Mouse (Mus musculus): ENCODE measurements around the gene Slc25a54. TPM values are rescaled to one million over a fixed set of nuclear protein-coding genes. Genes with fewer than 3 reads are reported as not detected.

The Slc25a54 gene
- total RNA-seq (2014; rRNA removed; ENCODE audit: low replicate concordance) (not detected in 2 replicates), polyA plus RNA-seq (2015; fragmentation: Nextera tagmentation; extraction: Ambion mirVana) (not detected in 2 replicates)

GRCm38 (mm10) chr3:109080169-109080568 lies at the start of gene Slc25a54:
TSS of gene Slc25a54 (plus strand) at chr3:109080469.
- 89% methylated on average over 17 of the region's 17 CpGs for WGBS
- Histone ChIP-seq H3K27me3 (ENCODE audit: control insufficient read depth, insufficient read depth, low read length) (no peaks in the 10 kb centered on the region), H3K4me1 (ENCODE audit: control insufficient read depth, insufficient read depth) (no peaks in the 10 kb centered on the region), H3K36me3 (replicated peaks; ENCODE audit: control insufficient read depth, insufficient read depth, low read length) (no peaks in the 10 kb centered on the region), H3K9ac (replicated peaks; ENCODE audit: low read depth, low read length) (no peak within 1 kb of the TSS), H3K27ac (ENCODE audit: low read depth) (no peak within 1 kb of the TSS), H3K4me2 (ENCODE audit: low read depth, low read length) (no peak within 1 kb of the TSS), H3K9me3 (replicated peaks; ENCODE audit: control insufficient read depth, low read length) (no peaks in the 10 kb centered on the region), H3K4me3 (ENCODE audit: low read depth, low read length) (no peak within 1 kb of the TSS)
- no peak for DNase-seq (ENCODE audit: low spot score)
- TF ChIP-seq CTCF (IDR thresholded peaks at IDR 0.05; ENCODE audit: low read depth), result no peak
- TF ChIP-seq EP300 (IDR thresholded peaks at IDR 0.05; ENCODE audit: low read depth), result no peak
- ATAC-seq (ENCODE audit: insufficient read depth, low read depth), result no peak

- no peaks in the 10 kb centered on the region for H3K36me3 ChIP-seq (replicated peaks; ENCODE audit: control insufficient read depth, insufficient read depth, low read length)
- H3K9ac ChIP-seq (replicated peaks; ENCODE audit: low read depth, low read length), result no peak overlapping the region
- no peak overlapping the region for H3K4me3 ChIP-seq (ENCODE audit: low read depth, low read length)
- ATAC-seq (ENCODE audit: insufficient read depth, low read depth) (peak; percentile 40), DNase-seq (ENCODE audit: low spot score) (peak; percentile 45)
- TF ChIP-seq CTCF (IDR thresholded peaks at IDR 0.05; ENCODE audit: low read depth) (no peak), EP300 (IDR thresholded peaks at IDR 0.05; ENCODE audit: low read depth) (no peak)
- 0 out of 2 replicates have a peak, but pooled peaks cover 7% of the 10 kb centered on the region for H3K9me3 ChIP-seq (replicated peaks; ENCODE audit: control insufficient read depth, low read length)
- H3K4me2 ChIP-seq (ENCODE audit: low read depth, low read length), result no peak overlapping the region
- no peaks in the 10 kb centered on the region for H3K27me3 ChIP-seq (ENCODE audit: control insufficient read depth, insufficient read depth, low read length)
- H3K27ac ChIP-seq (ENCODE audit: low read depth), result no peak overlapping the region
- 41% methylated on average over 6 of the region's 6 CpGs for WGBS
- peaks cover 6% of the 10 kb centered on the region for H3K4me1 ChIP-seq (ENCODE audit: control insufficient read depth, insufficient read depth)
Measured at GRCm38 (mm10) chr3:109030817-109031216, 49.5 kb upstream of the Slc25a54 start.

GRCm38 (mm10) chr3:109031626-109032025 lies 48.6 kb upstream of the Slc25a54 start:
- 80% methylated on average over 3 of the region's 3 CpGs for WGBS
- Histone ChIP-seq H3K27me3 (ENCODE audit: control insufficient read depth, insufficient read depth, low read length) (no peaks in the 10 kb centered on the region), H3K9me3 (replicated peaks; ENCODE audit: control insufficient read depth, low read length) (0 out of 2 replicates have a peak, but pooled peaks cover 7% of the 10 kb centered on the region), H3K9ac (replicated peaks; ENCODE audit: low read depth, low read length) (no peak overlapping the region), H3K4me3 (ENCODE audit: low read depth, low read length) (no peak overlapping the region), H3K27ac (ENCODE audit: low read depth) (no peak overlapping the region), H3K4me1 (ENCODE audit: control insufficient read depth, insufficient read depth) (peaks cover 3% of the 10 kb centered on the region), H3K36me3 (replicated peaks; ENCODE audit: control insufficient read depth, insufficient read depth, low read length) (no peaks in the 10 kb centered on the region), H3K4me2 (ENCODE audit: low read depth, low read length) (no peak overlapping the region)
- TF ChIP-seq CTCF (IDR thresholded peaks at IDR 0.05; ENCODE audit: low read depth) (no peak), EP300 (IDR thresholded peaks at IDR 0.05; ENCODE audit: low read depth) (no peak)
- no peak for DNase-seq (ENCODE audit: low spot score)
- ATAC-seq (ENCODE audit: insufficient read depth, low read depth), result no peak

GRCm38 (mm10) chr3:109032306-109032705 lies 48.0 kb upstream of the Slc25a54 start:
- Histone ChIP-seq H3K9ac (replicated peaks; ENCODE audit: low read depth, low read length) (no peak overlapping the region), H3K9me3 (replicated peaks; ENCODE audit: control insufficient read depth, low read length) (0 out of 2 replicates have a peak, but pooled peaks cover 7% of the 10 kb centered on the region), H3K27ac (ENCODE audit: low read depth) (no peak overlapping the region), H3K4me1 (ENCODE audit: control insufficient read depth, insufficient read depth) (peaks cover 3% of the 10 kb centered on the region), H3K36me3 (replicated peaks; ENCODE audit: control insufficient read depth, insufficient read depth, low read length) (no peaks in the 10 kb centered on the region), H3K27me3 (ENCODE audit: control insufficient read depth, insufficient read depth, low read length) (no peaks in the 10 kb centered on the region), H3K4me3 (ENCODE audit: low read depth, low read length) (no peak overlapping the region), H3K4me2 (ENCODE audit: low read depth, low read length) (no peak overlapping the region)
- TF ChIP-seq CTCF (IDR thresholded peaks at IDR 0.05; ENCODE audit: low read depth), result no peak
- no peak for TF ChIP-seq EP300 (IDR thresholded peaks at IDR 0.05; ENCODE audit: low read depth)
- DNase-seq (ENCODE audit: low spot score) (no peak), ATAC-seq (ENCODE audit: insufficient read depth, low read depth) (no peak)
- 47% methylated on average over 2 of the region's 2 CpGs for WGBS

- no peak for ATAC-seq (ENCODE audit: insufficient read depth, low read depth)
- H3K27ac ChIP-seq (ENCODE audit: low read depth), result no peak overlapping the region
Measured at GRCm38 (mm10) chr3:109034411-109034810, 45.9 kb upstream of the Slc25a54 start.

GRCm38 (mm10) chr3:109040908-109041307 lies 39.4 kb upstream of the Slc25a54 start:
- 78% methylated on average over 4 of the region's 4 CpGs for WGBS
- Histone ChIP-seq H3K27me3 (ENCODE audit: control insufficient read depth, insufficient read depth, low read length) (no peaks in the 10 kb centered on the region), H3K4me3 (ENCODE audit: low read depth, low read length) (no peak overlapping the region), H3K9ac (replicated peaks; ENCODE audit: low read depth, low read length) (no peak overlapping the region), H3K36me3 (replicated peaks; ENCODE audit: control insufficient read depth, insufficient read depth, low read length) (no peaks in the 10 kb centered on the region), H3K9me3 (replicated peaks; ENCODE audit: control insufficient read depth, low read length) (no peaks in the 10 kb centered on the region), H3K4me2 (ENCODE audit: low read depth, low read length) (no peak overlapping the region), H3K27ac (ENCODE audit: low read depth) (no peak overlapping the region), H3K4me1 (ENCODE audit: control insufficient read depth, insufficient read depth) (no peaks in the 10 kb centered on the region)
- DNase-seq (ENCODE audit: low spot score) (no peak), ATAC-seq (ENCODE audit: insufficient read depth, low read depth) (no peak)
- no peak for TF ChIP-seq CTCF (IDR thresholded peaks at IDR 0.05; ENCODE audit: low read depth)
- TF ChIP-seq EP300 (IDR thresholded peaks at IDR 0.05; ENCODE audit: low read depth), result no peak

More at GRCm38 (mm10) chr3:109034411-109034810, 45.9 kb upstream of the Slc25a54 start:
- Histone ChIP-seq H3K9ac (replicated peaks; ENCODE audit: low read depth, low read length) (no peak overlapping the region), H3K4me1 (ENCODE audit: control insufficient read depth, insufficient read depth) (no peaks in the 10 kb centered on the region; the same call in 1 of the 2 replicates), H3K4me3 (ENCODE audit: low read depth, low read length) (no peak overlapping the region), H3K4me2 (ENCODE audit: low read depth, low read length) (no peak overlapping the region), H3K27me3 (ENCODE audit: control insufficient read depth, insufficient read depth, low read length) (no peaks in the 10 kb centered on the region), H3K36me3 (replicated peaks; ENCODE audit: control insufficient read depth, insufficient read depth, low read length) (no peaks in the 10 kb centered on the region), H3K9me3 (replicated peaks; ENCODE audit: control insufficient read depth, low read length) (0 out of 2 replicates have a peak, but pooled peaks cover 7% of the 10 kb centered on the region)
- WGBS, result 63% methylated on average over 1 of the region's 1 CpGs
- TF ChIP-seq CTCF (IDR thresholded peaks at IDR 0.05; ENCODE audit: low read depth), result no peak
- DNase-seq (ENCODE audit: low spot score), result no peak

Measured in heart, postnatal 0 days (tissue).